Mouse (Mus musculus): ENCODE data around the gene Arhgef11. TPM values are rescaled to one million over a fixed set of nuclear protein-coding genes. Genes with fewer than 3 reads are reported as not detected.

Gene Arhgef11
- polyA plus RNA-seq, 1 experiment from 2014 or later = 17.3 TPM

GRCm38 (mm10) chr3:87659692-87660429 lies 42.5 kb downstream of the Arhgef11 start:
- 87% methylated on average over 9 of the region's 9 CpGs for WGBS
- no peaks in the 10 kb centered on the region for H3K9me3 ChIP-seq (ENCODE audit: low read length)
- no peaks in the 10 kb centered on the region for H3K36me3 ChIP-seq (ENCODE audit: insufficient read depth, low read length)
- no peak overlapping the region for H3K4me2 ChIP-seq (replicated peaks; ENCODE audit: low read depth, low read length)
- H3K4me1 ChIP-seq (ENCODE audit: insufficient read depth, low read length) = peaks cover 6% of the 10 kb centered on the region; the same call in 1 of the 2 replicates
- no peak overlapping the region for H3K9ac ChIP-seq (replicated peaks; ENCODE audit: low read length)
- H3K4me3 ChIP-seq (ENCODE audit: low read length) = no peak overlapping the region
- ATAC-seq (ENCODE audit: low FRiP score, low TSS enrichment) = no peak
- H3K27me3 ChIP-seq (ENCODE audit: insufficient read depth, low read length) = no peaks in the 10 kb centered on the region
- no peak overlapping the region for H3K27ac ChIP-seq (ENCODE audit: low read length)

- H3K36me3 ChIP-seq (ENCODE audit: insufficient read depth, low read length) = no peaks in the 10 kb centered on the region
- no peak overlapping the region for H3K27ac ChIP-seq (ENCODE audit: low read length)
- H3K9ac ChIP-seq (replicated peaks; ENCODE audit: low read length) = no peak overlapping the region
- H3K27me3 ChIP-seq (ENCODE audit: insufficient read depth, low read length) = no peaks in the 10 kb centered on the region
- ATAC-seq (ENCODE audit: low FRiP score, low TSS enrichment) = no peak
- no peak overlapping the region for H3K4me2 ChIP-seq (replicated peaks; ENCODE audit: low read depth, low read length)
- H3K4me1 ChIP-seq (ENCODE audit: insufficient read depth, low read length) = peaks cover under 1% of the 10 kb centered on the region; the same call in 1 of the 2 replicates
- 80% methylated on average over 4 of the region's 4 CpGs for WGBS
- H3K9me3 ChIP-seq (ENCODE audit: low read length) = no peaks in the 10 kb centered on the region
- H3K4me3 ChIP-seq (ENCODE audit: low read length) = no peak overlapping the region
Measured at GRCm38 (mm10) chr3:87660479-87660878, 43.1 kb downstream of the Arhgef11 start.

GRCm38 (mm10) chr3:87661291-87661690 lies 43.9 kb downstream of the Arhgef11 start:
- 80% methylated on average over 1 of the region's 1 CpGs for WGBS
- ATAC-seq (ENCODE audit: low FRiP score, low TSS enrichment) = no peak
- H3K9ac ChIP-seq (replicated peaks; ENCODE audit: low read length) = no peak overlapping the region

GRCm38 (mm10) chr3:87718525-87718924 lies 101.2 kb downstream of the Arhgef11 start:
- no peaks in the 10 kb centered on the region for H3K27me3 ChIP-seq (ENCODE audit: insufficient read depth, low read length)
- no peaks in the 10 kb centered on the region for H3K4me1 ChIP-seq (ENCODE audit: insufficient read depth, low read length)
- H3K36me3 ChIP-seq (ENCODE audit: insufficient read depth, low read length) = peaks cover 57% of the 10 kb centered on the region
- ATAC-seq (ENCODE audit: low FRiP score, low TSS enrichment) = no peak
- H3K9ac ChIP-seq (replicated peaks; ENCODE audit: low read length) = no peak overlapping the region
- WGBS = 78% methylated on average over 2 of the region's 2 CpGs
- H3K9me3 ChIP-seq (ENCODE audit: low read length) = no peaks in the 10 kb centered on the region
- H3K4me2 ChIP-seq (replicated peaks; ENCODE audit: low read depth, low read length) = no peak overlapping the region
- H3K4me3 ChIP-seq (ENCODE audit: low read length) = no peak overlapping the region
- H3K27ac ChIP-seq (ENCODE audit: low read length) = no peak overlapping the region

More at GRCm38 (mm10) chr3:87661291-87661690, 43.9 kb downstream of the Arhgef11 start:
- Histone ChIP-seq H3K27ac (ENCODE audit: low read length) (no peak overlapping the region), H3K4me2 (replicated peaks; ENCODE audit: low read depth, low read length) (no peak overlapping the region), H3K9me3 (ENCODE audit: low read length) (no peaks in the 10 kb centered on the region), H3K4me3 (ENCODE audit: low read length) (no peak overlapping the region), H3K27me3 (ENCODE audit: insufficient read depth, low read length) (no peaks in the 10 kb centered on the region), H3K36me3 (ENCODE audit: insufficient read depth, low read length) (no peaks in the 10 kb centered on the region; the same call in 1 of the 2 replicates), H3K4me1 (ENCODE audit: insufficient read depth, low read length) (no peaks in the 10 kb centered on the region; the same call in 1 of the 2 replicates)

- no peaks in the 10 kb centered on the region for H3K9me3 ChIP-seq (ENCODE audit: low read length)
- WGBS = 67% methylated on average over 6 of the region's 6 CpGs
- H3K4me1 ChIP-seq (ENCODE audit: insufficient read depth, low read length) = no peaks in the 10 kb centered on the region
- no peak overlapping the region for H3K9ac ChIP-seq (replicated peaks; ENCODE audit: low read length)
- no peak overlapping the region for H3K4me2 ChIP-seq (replicated peaks; ENCODE audit: low read depth, low read length)
- no peaks in the 10 kb centered on the region for H3K27me3 ChIP-seq (ENCODE audit: insufficient read depth, low read length)
- H3K36me3 ChIP-seq (ENCODE audit: insufficient read depth, low read length) = peaks cover 74% of the 10 kb centered on the region
- no peak overlapping the region for H3K4me3 ChIP-seq (ENCODE audit: low read length)
- H3K27ac ChIP-seq (ENCODE audit: low read length) = no peak overlapping the region
- no peak for ATAC-seq (ENCODE audit: low FRiP score, low TSS enrichment)
Measured at GRCm38 (mm10) chr3:87724556-87724955, 107.2 kb downstream of the Arhgef11 start.

GRCm38 (mm10) chr3:87725396-87726160 lies 108.2 kb downstream of the Arhgef11 start:
- Histone ChIP-seq H3K9me3 (ENCODE audit: low read length) (no peaks in the 10 kb centered on the region), H3K27me3 (ENCODE audit: insufficient read depth, low read length) (no peaks in the 10 kb centered on the region), H3K27ac (ENCODE audit: low read length) (no peak overlapping the region), H3K4me2 (replicated peaks; ENCODE audit: low read depth, low read length) (no peak overlapping the region), H3K4me3 (ENCODE audit: low read length) (no peak overlapping the region), H3K4me1 (ENCODE audit: insufficient read depth, low read length) (no peaks in the 10 kb centered on the region), H3K9ac (replicated peaks; ENCODE audit: low read length) (no peak overlapping the region), H3K36me3 (ENCODE audit: insufficient read depth, low read length) (peaks cover 79% of the 10 kb centered on the region)
- no peak for ATAC-seq (ENCODE audit: low FRiP score, low TSS enrichment)
- 96% methylated on average over 16 of the region's 16 CpGs for WGBS

GRCm38 (mm10) chr3:87726191-87726590 lies 108.8 kb downstream of the Arhgef11 start:
- Histone ChIP-seq H3K4me1 (ENCODE audit: insufficient read depth, low read length) (no peaks in the 10 kb centered on the region), H3K9me3 (ENCODE audit: low read length) (no peaks in the 10 kb centered on the region), H3K9ac (replicated peaks; ENCODE audit: low read length) (no peak overlapping the region), H3K36me3 (ENCODE audit: insufficient read depth, low read length) (peaks cover 80% of the 10 kb centered on the region), H3K4me2 (replicated peaks; ENCODE audit: low read depth, low read length) (no peak overlapping the region), H3K27ac (ENCODE audit: low read length) (no peak overlapping the region), H3K4me3 (ENCODE audit: low read length) (no peak overlapping the region), H3K27me3 (ENCODE audit: insufficient read depth, low read length) (no peaks in the 10 kb centered on the region)
- 96% methylated on average over 7 of the region's 7 CpGs for WGBS
- no peak for ATAC-seq (ENCODE audit: low FRiP score, low TSS enrichment)

- peaks cover 86% of the 10 kb centered on the region for H3K36me3 ChIP-seq (ENCODE audit: insufficient read depth, low read length)
- no peaks in the 10 kb centered on the region for H3K27me3 ChIP-seq (ENCODE audit: insufficient read depth, low read length)
- no peak for ATAC-seq (ENCODE audit: low FRiP score, low TSS enrichment)
- no peak overlapping the region for H3K27ac ChIP-seq (ENCODE audit: low read length)
- H3K9ac ChIP-seq (replicated peaks; ENCODE audit: low read length) = no peak overlapping the region
- no peak overlapping the region for H3K4me2 ChIP-seq (replicated peaks; ENCODE audit: low read depth, low read length)
- no peaks in the 10 kb centered on the region for H3K9me3 ChIP-seq (ENCODE audit: low read length)
- H3K4me3 ChIP-seq (ENCODE audit: low read length) = no peak overlapping the region
- 86% methylated on average over 6 of the region's 6 CpGs for WGBS
- H3K4me1 ChIP-seq (ENCODE audit: insufficient read depth, low read length) = no peaks in the 10 kb centered on the region
Measured at GRCm38 (mm10) chr3:87728696-87729095, 111.3 kb downstream of the Arhgef11 start.

- Histone ChIP-seq H3K4me3 (ENCODE audit: low read length) (no peak overlapping the region), H3K27me3 (ENCODE audit: insufficient read depth, low read length) (no peaks in the 10 kb centered on the region), H3K27ac (ENCODE audit: low read length) (no peak overlapping the region), H3K4me2 (replicated peaks; ENCODE audit: low read depth, low read length) (no peak overlapping the region), H3K36me3 (ENCODE audit: insufficient read depth, low read length) (peaks cover 75% of the 10 kb centered on the region), H3K9me3 (ENCODE audit: low read length) (no peaks in the 10 kb centered on the region), H3K4me1 (ENCODE audit: insufficient read depth, low read length) (peaks cover 17% of the 10 kb centered on the region), H3K9ac (replicated peaks; ENCODE audit: low read length) (no peak overlapping the region)
- no peak for ATAC-seq (ENCODE audit: low FRiP score, low TSS enrichment)
- WGBS = 77% methylated on average over 4 of the region's 4 CpGs
Measured at GRCm38 (mm10) chr3:87733098-87733497, 115.7 kb downstream of the Arhgef11 start.
